Mouse (Mus musculus) MEL (cell line): ENCODE results near the gene Alpk1. TPM values are rescaled to one million over a fixed set of nuclear protein-coding genes. Genes with fewer than 3 reads are reported as not detected.
"Not testable (repeated sequence)": the region's sequence is repeated elsewhere in the genome, so short reads cannot be mapped to it uniquely, and the experiment has no call there.

Source experiments
- DNase-seq: peaks from one replicate; pipeline ENCODE4 v3.0.0; 2011; ENCODE audit warnings: low read depth, low spot score
- H3K27ac ChIP-seq: 2 replicates; pipeline ENCODE4 v1.5.1; 2012; ENCODE audit warnings: low read depth, mild to moderate bottlenecking, control low read depth, low read length, moderate library complexity; ENCODE audit not compliant: control insufficient read depth
- H3K27me3 ChIP-seq, 2 experiments: fragments of 150-350 bp in 1 of 2; sonication (generic) in 1 of 2; 2 replicates each; pipeline ENCODE4 v1.6.1; 2012; ENCODE audit warnings: low read length in 2 of 2, mild to moderate bottlenecking in 2 of 2, improper control_type of control experiment in 1 of 2, moderate library complexity in 1 of 2; ENCODE audit not compliant: insufficient read depth in 2 of 2, control insufficient read depth in 1 of 2
- H3K36me3 ChIP-seq, 2 experiments: 2 replicates each; pipeline ENCODE4 v1.6.1; 2012 to 2014; ENCODE audit warnings: low read length in 2 of 2, improper control_type of control experiment in 1 of 2, inconsistent platforms in 1 of 2, mild to moderate bottlenecking in 1 of 2; ENCODE audit not compliant: insufficient read depth in 2 of 2, control insufficient read depth in 1 of 2
- H3K4me1 ChIP-seq, 2 experiments: fragments of 150-350 bp in 1 of 2; sonication (generic) in 1 of 2; 2 replicates each; pipeline ENCODE4 v1.6.1; 2012; ENCODE audit warnings: low read length in 2 of 2, improper control_type of control experiment in 1 of 2, mild to moderate bottlenecking in 1 of 2; ENCODE audit not compliant: insufficient read depth in 2 of 2, control insufficient read depth in 1 of 2
- H3K4me3 ChIP-seq, 2 experiments: fragments of 150-350 bp in 1 of 2; sonication (generic) in 1 of 2; 2 replicates each; pipeline ENCODE4 v1.5.1; 2012; ENCODE audit warnings: low read depth in 2 of 2, low read length in 2 of 2, mild to moderate bottlenecking in 2 of 2, moderate library complexity in 2 of 2, control low read depth in 1 of 2, improper control_type of control experiment in 1 of 2; ENCODE audit not compliant: control insufficient read depth in 1 of 2, insufficient read depth in 1 of 2
- H3K79me2 ChIP-seq: 2 replicates; pipeline ENCODE4 v1.6.1; 2012; ENCODE audit warnings: mild to moderate bottlenecking, low read length, moderate library complexity; ENCODE audit not compliant: control insufficient read depth, poor library complexity, insufficient read depth
- H3K9ac ChIP-seq: 2 replicates; pipeline ENCODE4 v1.6.1; 2012; ENCODE audit warnings: low read depth, mild to moderate bottlenecking, control low read depth, low read length, moderate library complexity; ENCODE audit not compliant: control insufficient read depth, poor library complexity, severe bottlenecking
- H3K9me3 ChIP-seq: fragments of 150-350 bp; sonication (generic); replicated peaks from 2 replicates; pipeline ENCODE4 v1.6.1; 2012; ENCODE audit warnings: mild to moderate bottlenecking, low read length, improper control_type of control experiment, moderate library complexity; ENCODE audit not compliant: insufficient read depth
- BHLHE40 ChIP-seq: IDR thresholded peaks from 2 replicates; pipeline ENCODE4 v1.6.1; 2012; ENCODE audit warnings: low read depth, mild to moderate bottlenecking, inconsistent platforms, low read length, improper control_type of control experiment, borderline replicate concordance
- CHD1 ChIP-seq: IDR thresholded peaks from 2 replicates; pipeline ENCODE4 v1.6.1; 2012; ENCODE audit warnings: low read depth, mild to moderate bottlenecking, inconsistent platforms, low read length, improper control_type of control experiment
- CHD2 ChIP-seq: IDR thresholded peaks from 2 replicates; pipeline ENCODE4 v1.6.1; 2011; ENCODE audit warnings: low read length, improper control_type of control experiment
- ELF1 ChIP-seq: IDR thresholded peaks from 2 replicates; pipeline ENCODE4 v1.6.1; 2014; ENCODE audit warnings: low read depth, mild to moderate bottlenecking, inconsistent platforms, low read length, improper control_type of control experiment, moderate library complexity
- HCFC1 ChIP-seq: IDR thresholded peaks from 2 replicates; pipeline ENCODE4 v1.6.1; 2012; ENCODE audit warnings: low read depth, mild to moderate bottlenecking, inconsistent platforms, low read length, improper control_type of control experiment, moderate library complexity
- MAFK ChIP-seq: IDR thresholded peaks from 2 replicates; pipeline ENCODE4 v1.6.1; 2011; ENCODE audit warnings: low read depth, mild to moderate bottlenecking, low read length, improper control_type of control experiment, borderline replicate concordance
- MAX ChIP-seq: IDR thresholded peaks from 2 replicates; pipeline ENCODE4 v1.6.1; 2011; ENCODE audit warnings: low read length, improper control_type of control experiment
- MAZ ChIP-seq: IDR thresholded peaks from 2 replicates; pipeline ENCODE4 v1.6.1; 2012; ENCODE audit warnings: low read depth, mild to moderate bottlenecking, inconsistent platforms, low read length, improper control_type of control experiment
- MYB ChIP-seq: IDR thresholded peaks from 2 replicates; pipeline ENCODE4 v1.6.1; 2011; ENCODE audit warnings: mild to moderate bottlenecking, low read depth, low read length, improper control_type of control experiment
- NRF1 ChIP-seq: IDR thresholded peaks from 2 replicates; pipeline ENCODE4 v1.6.1; 2014; ENCODE audit warnings: low read depth, mild to moderate bottlenecking, inconsistent platforms, low read length, improper control_type of control experiment, moderate library complexity; ENCODE audit not compliant: poor library complexity, insufficient read depth, severe bottlenecking
- POLR2AphosphoS5 ChIP-seq: IDR thresholded peaks from 2 replicates; pipeline ENCODE4 v1.6.1; 2012; ENCODE audit warnings: low read depth, borderline replicate concordance, mild to moderate bottlenecking, inconsistent platforms, low read length, moderate library complexity, mixed read lengths
- TBP ChIP-seq: IDR thresholded peaks from 2 replicates; pipeline ENCODE4 v1.8.0; 2011; ENCODE audit warnings: low read depth, low read length, improper control_type of control experiment
- USF2 ChIP-seq, 2 experiments: IDR thresholded peaks; 2 replicates each; pipeline ENCODE4 v1.6.1; 2011 to 2012; ENCODE audit warnings: improper control_type of control experiment in 2 of 2, low read length in 2 of 2, borderline replicate concordance in 1 of 2, inconsistent platforms in 1 of 2, low read depth in 1 of 2, mild to moderate bottlenecking in 1 of 2; ENCODE audit not compliant: insufficient read depth in 1 of 2
- ZNF384 ChIP-seq: IDR thresholded peaks from 2 replicates; pipeline ENCODE4 v1.6.1; 2012; ENCODE audit warnings: low read depth, mild to moderate bottlenecking, inconsistent platforms, low read length, improper control_type of control experiment
- polyA plus RNA-seq, 2 experiments: library from polyadenylated mRNA; stranded (reverse) in 1 of 2; unstranded in 1 of 2; fragments of >175 nt in 1 of 2; fragments of >200 nt in 1 of 2; gene quantifications; 2 replicates each; pipeline versions ENCODE4 v1.2.1 to v1.2.4; 2012; ENCODE audit warnings: low replicate concordance in 2 of 2, low read depth in 1 of 2; ENCODE audit not compliant: insufficient read length in 2 of 2, insufficient read depth in 1 of 2, missing spikeins in 1 of 2
- total RNA-seq: library from RNA; depleted of rRNA; stranded (reverse); fragments of 300-350 nt; gene quantifications from 2 replicates; pipeline ENCODE4 v1.2.3, GENCODE M21; 2012

Gene Alpk1
- total and polyA plus RNA-seq, 3 experiments: 1.8 to 2.4 TPM; not detected in 1

DNA sequence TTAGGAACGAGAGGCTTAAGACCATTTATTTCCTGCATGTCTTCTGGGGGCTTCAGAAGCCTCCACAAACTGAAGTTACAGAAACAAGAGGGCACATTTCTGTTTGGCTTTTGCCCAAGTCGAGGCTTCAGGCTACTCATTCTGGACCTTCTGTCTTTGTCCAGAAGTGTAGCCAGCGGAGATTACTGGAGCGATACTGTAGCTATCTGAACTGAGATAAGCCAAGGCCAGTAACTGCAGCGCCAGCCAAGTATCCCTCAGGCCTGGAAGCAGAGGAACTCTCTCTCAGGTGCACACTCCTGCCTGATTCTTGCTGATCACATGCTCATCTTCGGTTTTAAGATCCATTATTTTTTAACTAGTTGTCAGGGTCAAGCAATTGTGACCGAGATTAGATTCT lies 7.7 kb upstream of the Alpk1 start:
- Histone ChIP-seq H3K79me2 (no peaks in the 10 kb centered on the region; the same call in 1 of the 2 replicates), H3K4me1 (peaks cover 5 to 18% of the 10 kb centered on the region in 2 experiments; a peak in 3 of 4 replicates), H3K27me3 (no peaks in the 10 kb centered on the region), H3K9me3 (no peaks in the 10 kb centered on the region), H3K27ac (no peak overlapping the region), H3K4me3 (no peak overlapping the region), H3K9ac (no peak overlapping the region), H3K36me3 (peaks cover 0 to 13% of the 10 kb centered on the region in 2 experiments; a peak in 2 of 4 replicates)
- no peak for TF ChIP-seq CHD1
- TF ChIP-seq ELF1: no peak
- no peak for TF ChIP-seq CHD2
- no peak for TF ChIP-seq HCFC1
- no peak for TF ChIP-seq MAX
- no peak for TF ChIP-seq POLR2AphosphoS5
- no peak for TF ChIP-seq NRF1
- no peak for TF ChIP-seq MYB
- TF ChIP-seq BHLHE40: no peak
- TF ChIP-seq MAFK: no peak
- DNase-seq: no peak

DNA sequence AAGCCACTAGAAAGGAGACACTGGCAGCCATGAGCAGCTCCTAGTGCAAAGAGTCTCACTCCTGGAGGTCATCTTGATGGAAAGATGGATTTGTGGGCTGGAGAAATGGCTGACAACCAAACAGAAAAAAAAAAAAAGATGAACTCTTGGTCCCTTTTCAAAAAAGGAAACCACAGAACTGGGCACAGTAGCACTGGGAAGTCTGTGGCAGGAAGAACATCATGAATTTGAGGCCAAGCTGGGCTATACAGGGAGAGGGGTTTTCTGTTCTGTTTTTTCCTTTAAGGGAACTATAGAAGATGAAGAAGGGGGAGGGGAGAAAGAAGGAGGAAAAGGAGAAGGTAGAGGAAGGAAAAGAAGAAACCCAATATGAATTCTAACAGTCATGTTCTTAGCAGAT lies 6.7 kb upstream of the Alpk1 start:
- Histone ChIP-seq H3K36me3 (peaks cover 0 to 8% of the 10 kb centered on the region in 2 experiments; a peak in 2 of 4 replicates), H3K27me3 (no peaks in the 10 kb centered on the region), H3K27ac (no peak overlapping the region), H3K9me3 (no peaks in the 10 kb centered on the region), H3K9ac (no peak overlapping the region), H3K79me2 (no peaks in the 10 kb centered on the region; the same call in 1 of the 2 replicates), H3K4me3 (no peak overlapping the region), H3K4me1 (peaks cover 0 to 9% of the 10 kb centered on the region in 2 experiments; a peak in 2 of 4 replicates)
- DNase-seq: no peak
- no peak for TF ChIP-seq MAZ
- TF ChIP-seq USF2 (IDR thresholded peaks at IDR 0.05; ENCODE audit: borderline replicate concordance in 1 of 2, insufficient read depth in 1 of 2, low read depth in 1 of 2, low read length in 2 of 2): no peak
- peak; percentile 66 for TF ChIP-seq ZNF384

DNA sequence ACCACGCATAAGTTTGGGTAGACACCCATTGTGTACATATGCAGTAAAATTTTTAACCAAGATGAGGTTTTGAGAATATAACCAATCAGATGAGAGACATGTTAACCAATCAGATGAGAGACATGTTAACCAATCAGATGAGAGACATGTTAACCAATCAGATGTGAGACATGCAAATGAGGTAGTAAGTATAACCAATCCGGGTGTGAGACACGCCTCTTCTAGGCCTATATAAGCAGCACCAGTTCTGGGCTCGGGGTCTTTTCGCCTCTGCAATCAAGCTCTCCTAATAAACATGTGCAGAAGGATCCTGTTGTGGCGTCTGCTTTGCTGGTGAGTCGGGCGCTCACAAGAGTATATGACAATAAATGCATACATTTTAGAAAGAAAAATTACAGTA lies 3.4 kb upstream of the Alpk1 start:
- not testable (repeated sequence) for H3K27ac ChIP-seq, H3K27me3 ChIP-seq, H3K9ac ChIP-seq, H3K9me3 ChIP-seq, H3K79me2 ChIP-seq, H3K36me3 ChIP-seq, H3K4me3 ChIP-seq, DNase-seq
- TF ChIP-seq TBP: peak; percentile 53; the same call in 1 of the 2 replicates
- H3K4me1 ChIP-seq: peaks cover 0 to 11% of the 10 kb centered on the region in 2 experiments; a peak in 3 of 4 replicates
